Mouse (Mus musculus) lung, postnatal 0 days (tissue): Measurements from ENCODE around the gene Inf2. TPM values are rescaled to one million over a fixed set of nuclear protein-coding genes. Genes with fewer than 3 reads are reported as not detected.

Experiments
- ATAC-seq: fragments of 200-750 bp; cut with Nextera tagmentation; 2 replicates; pipeline ENCODE4 v1.8.0; 2017; ENCODE audit warnings: moderate library complexity
- DNase-seq: peaks from one replicate; pipeline ENCODE4 v3.0.0-alpha.2; 2016; ENCODE audit warnings: low spot score
- H3K27ac ChIP-seq: fragments of 300-500 bp; sonication (generic); 2 replicates; pipeline ENCODE4 v1.5.1; 2014; ENCODE audit warnings: antibody characterized with exemption, mild to moderate bottlenecking, low read length, mixed read lengths
- H3K27me3 ChIP-seq: fragments of 300-500 bp; sonication (generic); replicated peaks from 2 replicates; pipeline ENCODE4 v1.6.1; 2014; ENCODE audit warnings: low read length, mixed read lengths; ENCODE audit not compliant: insufficient read depth
- H3K36me3 ChIP-seq: fragments of 300-500 bp; sonication (generic); 2 replicates; pipeline ENCODE4 v1.6.1; 2014; ENCODE audit warnings: low read length, mixed read lengths; ENCODE audit not compliant: insufficient read depth
- H3K4me1 ChIP-seq: fragments of 300-500 bp; sonication (generic); 2 replicates; pipeline ENCODE4 v1.6.1; 2014; ENCODE audit warnings: antibody characterized with exemption, low read depth, low read length, mixed read lengths; ENCODE audit not compliant: insufficient read depth
- H3K4me2 ChIP-seq: fragments of 300-500 bp; sonication (generic); replicated peaks from 2 replicates; pipeline ENCODE4 v1.6.1; 2014; ENCODE audit warnings: low read depth, mild to moderate bottlenecking, low read length, moderate library complexity, mixed read lengths
- H3K4me3 ChIP-seq: fragments of 300-500 bp; sonication (generic); 2 replicates; pipeline ENCODE4 v1.5.1; 2014; ENCODE audit warnings: low read depth, low read length
- H3K9ac ChIP-seq: fragments of 300-500 bp; sonication (generic); replicated peaks from 2 replicates; pipeline ENCODE4 v1.6.1; 2014; ENCODE audit warnings: low read depth, mild to moderate bottlenecking
- H3K9me3 ChIP-seq: fragments of 300-500 bp; sonication (generic); 2 replicates; pipeline ENCODE4 v1.6.1; 2016; ENCODE audit warnings: low read length, mixed read lengths
- CTCF ChIP-seq: IDR thresholded peaks from 2 replicates; pipeline ENCODE4 v1.5.1; 2016; ENCODE audit warnings: antibody characterized with exemption, mild to moderate bottlenecking
- EP300 ChIP-seq: IDR thresholded peaks from 2 replicates; pipeline ENCODE4 v1.6.1; 2016; ENCODE audit warnings: antibody characterized with exemption, mild to moderate bottlenecking, control low read depth
- WGBS: fragments of 180-500 bp; shearing (Covaris S2); extraction: QIAGEN DNeasy Blood & Tissue Kit; methylation state at CpG from one replicate; pipeline ENCODE4 v1.1.7; 2014; 5-methylcytosine and 5-hydroxymethylcytosine counted together
- polyA plus RNA-seq: library from polyadenylated mRNA; unstranded; fragments of >200 nt; fragmentation: Nextera tagmentation; extraction: Ambion mirVana; gene quantifications from 2 replicates; pipeline ENCODE4 v1.2.1, GENCODE M21; 2015

Gene Inf2
- polyA plus RNA-seq, result 4.9 and 5.2 TPM in 2 replicates

- TF ChIP-seq EP300 (no peak), CTCF (peak; percentile 23)
- Histone ChIP-seq H3K9ac (peak within 1 kb of the TSS; percentile 56), H3K27ac (peak within 1 kb of the TSS; percentile 66; the same call in 1 of the 2 replicates), H3K36me3 (no peaks in the 10 kb centered on the region), H3K9me3 (no peaks in the 10 kb centered on the region), H3K4me3 (peak within 1 kb of the TSS; percentile 59), H3K4me2 (peak within 1 kb of the TSS; percentile 89), H3K27me3 (no peaks in the 10 kb centered on the region), H3K4me1 (peaks cover 25% of the 10 kb centered on the region)
- DNase-seq (peak; percentile 82), ATAC-seq (peak; percentile 93)
- under 1% methylated on average over 57 of the region's 60 CpGs for WGBS
These were observed at the start of gene Inf2 for GRCm38 (mm10) chr12:112588426-112589256. TSS of gene Inf2 (plus strand) at chr12:112588784.

GRCm38 (mm10) chr12:112539466-112539965 is 49.1 kb upstream of the Inf2 start:
- no peak overlapping the region for H3K4me2 ChIP-seq
- ATAC-seq, result no peak
- no peak overlapping the region for H3K9ac ChIP-seq
- no peaks in the 10 kb centered on the region for H3K36me3 ChIP-seq
- no peak overlapping the region for H3K27ac ChIP-seq
- DNase-seq, result no peak
- no peaks in the 10 kb centered on the region for H3K4me1 ChIP-seq
- TF ChIP-seq CTCF, result no peak
- no peaks in the 10 kb centered on the region for H3K27me3 ChIP-seq
- WGBS, result 83% methylated on average over 7 of the region's 7 CpGs
- H3K9me3 ChIP-seq, result no peaks in the 10 kb centered on the region
- no peak overlapping the region for H3K4me3 ChIP-seq

- 89% methylated on average over 12 of the region's 12 CpGs for WGBS
These were observed 48.3 kb upstream of the Inf2 start for GRCm38 (mm10) chr12:112540321-112540720.

GRCm38 (mm10) chr12:112541483-112542091 is 47.0 kb upstream of the Inf2 start:
- TF ChIP-seq CTCF (no peak), EP300 (no peak)
- Histone ChIP-seq H3K27me3 (no peaks in the 10 kb centered on the region), H3K27ac (no peak overlapping the region), H3K9me3 (no peaks in the 10 kb centered on the region), H3K9ac (no peak overlapping the region), H3K36me3 (no peaks in the 10 kb centered on the region), H3K4me1 (no peaks in the 10 kb centered on the region), H3K4me3 (no peak overlapping the region), H3K4me2 (no peak overlapping the region)
- DNase-seq (no peak), ATAC-seq (no peak)
- 78% methylated on average over 8 of the region's 8 CpGs for WGBS

More at GRCm38 (mm10) chr12:112540321-112540720, 48.3 kb upstream of the Inf2 start:
- H3K4me3 ChIP-seq, result no peak overlapping the region
- H3K27me3 ChIP-seq, result no peaks in the 10 kb centered on the region
- TF ChIP-seq EP300, result no peak
- TF ChIP-seq CTCF, result no peak
- no peak overlapping the region for H3K9ac ChIP-seq
- DNase-seq (no peak), ATAC-seq (no peak)
- no peaks in the 10 kb centered on the region for H3K4me1 ChIP-seq
- no peak overlapping the region for H3K27ac ChIP-seq
- no peak overlapping the region for H3K4me2 ChIP-seq
- H3K9me3 ChIP-seq, result no peaks in the 10 kb centered on the region
- no peaks in the 10 kb centered on the region for H3K36me3 ChIP-seq

GRCm38 (mm10) chr12:112542257-112542919 is 46.2 kb upstream of the Inf2 start:
- Histone ChIP-seq H3K9me3 (no peaks in the 10 kb centered on the region), H3K27me3 (no peaks in the 10 kb centered on the region), H3K4me1 (no peaks in the 10 kb centered on the region), H3K36me3 (no peaks in the 10 kb centered on the region), H3K9ac (no peak overlapping the region), H3K4me2 (no peak overlapping the region), H3K4me3 (no peak overlapping the region), H3K27ac (no peak overlapping the region)
- WGBS, result 64% methylated on average over 13 of the region's 13 CpGs
- TF ChIP-seq EP300, result no peak
- no peak for TF ChIP-seq CTCF
- ATAC-seq (no peak; the same call in 1 of the 2 replicates), DNase-seq (no peak)

GRCm38 (mm10) chr12:112542920-112543300 is 45.7 kb upstream of the Inf2 start:
- ATAC-seq (peak; percentile 58), DNase-seq (peak; percentile 86)
- 10% methylated on average over 11 of the region's 11 CpGs for WGBS
- Histone ChIP-seq H3K4me3 (no peak overlapping the region), H3K9ac (no peak overlapping the region), H3K27ac (no peak overlapping the region), H3K4me1 (no peaks in the 10 kb centered on the region), H3K9me3 (no peaks in the 10 kb centered on the region), H3K36me3 (no peaks in the 10 kb centered on the region), H3K4me2 (no peak overlapping the region), H3K27me3 (no peaks in the 10 kb centered on the region)
- TF ChIP-seq CTCF (peak; percentile 96), EP300 (no peak)
